Mouse (Mus musculus) ES-Bruce4 (cell line): ENCODE measurements around the gene Gbgt1.

Experiments
- CTCF ChIP-seq: IDR thresholded peaks from one replicate; pipeline ENCODE4 v1.8.1; 2011; ENCODE audit warnings: low read depth, low read length
- EP300 ChIP-seq: IDR thresholded peaks from 2 replicates; pipeline ENCODE4 v1.6.1; 2011; ENCODE audit warnings: low read depth, low read length; ENCODE audit not compliant: insufficient read depth
- POLR2A ChIP-seq: IDR thresholded peaks from one replicate; pipeline ENCODE4 v1.8.1; 2011; ENCODE audit warnings: low read length; ENCODE audit not compliant: insufficient read depth

DNA sequence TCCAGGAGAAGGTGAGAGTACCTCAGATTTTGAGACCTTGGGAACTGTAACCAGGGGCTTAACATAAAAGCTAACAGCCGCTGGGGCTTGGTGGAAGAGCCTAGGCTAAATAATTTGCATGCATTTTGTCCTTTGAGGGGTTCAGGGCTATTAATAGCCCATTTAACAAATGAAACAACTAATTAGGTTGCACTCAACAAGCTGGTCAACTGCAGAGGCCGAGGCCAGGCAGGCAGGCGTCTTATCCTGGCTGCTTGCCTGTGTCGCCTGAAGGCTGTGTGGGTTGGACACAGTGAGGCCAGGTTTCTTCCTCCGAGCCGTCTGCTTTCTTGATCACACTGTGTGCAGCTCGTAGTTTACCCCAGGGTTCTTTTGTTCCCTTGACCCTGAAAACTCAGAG lies 39.0 kb downstream of the Gbgt1 start:
- TF ChIP-seq CTCF: no peak
- no peak for TF ChIP-seq POLR2A
- TF ChIP-seq EP300: no peak
